Mouse (Mus musculus) heart, postnatal 4 days (tissue): ENCODE measurements at regions not wholly inside any gene's neighbourhood (a gene's known extent, or its start where the extent isn't known, plus 50 kb on each side); places are given as distances from the start of the nearest gene placed in this dataset.
A peak's percentile ranks its signal among the peaks of the same experiment; 100 is the strongest.

Experiments used
- DNase-seq: peaks from one replicate; pipeline ENCODE4 v3.0.0; 2021

- DNase-seq: no peak
These were observed 105.2 kb downstream of the 1810010D01Rik start for GRCm38 (mm10) chr7:145102692-145103091.

GRCm38 (mm10) chr7:145102216-145102615 lies 105.7 kb downstream of the 1810010D01Rik start:
- DNase-seq: peak; percentile 78

DNA sequence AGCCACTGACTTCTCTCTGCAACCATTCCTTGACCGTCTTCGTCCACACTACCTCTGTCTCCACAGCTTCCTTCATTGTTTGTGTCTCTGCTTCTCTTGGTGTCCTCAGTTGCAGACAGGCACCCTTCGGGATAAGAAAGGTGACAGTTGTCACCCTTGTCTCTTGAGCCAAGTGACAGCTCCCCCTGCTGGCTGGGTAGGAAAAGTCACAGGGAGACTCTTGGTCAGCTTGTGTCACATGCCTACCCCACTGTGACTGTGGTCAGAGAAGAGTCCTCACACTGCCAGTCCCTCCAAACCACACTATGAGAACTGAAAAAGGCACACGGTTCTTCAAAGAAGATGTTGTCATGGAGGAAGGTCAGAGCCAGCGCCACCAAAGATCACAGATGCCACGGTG lies 109.6 kb downstream of the 1810010D01Rik start:
- no peak for DNase-seq

- peak; percentile 33 for DNase-seq
These were observed 113.8 kb downstream of the 1810010D01Rik start for GRCm38 (mm10) chr7:145094134-145094526.

DNA sequence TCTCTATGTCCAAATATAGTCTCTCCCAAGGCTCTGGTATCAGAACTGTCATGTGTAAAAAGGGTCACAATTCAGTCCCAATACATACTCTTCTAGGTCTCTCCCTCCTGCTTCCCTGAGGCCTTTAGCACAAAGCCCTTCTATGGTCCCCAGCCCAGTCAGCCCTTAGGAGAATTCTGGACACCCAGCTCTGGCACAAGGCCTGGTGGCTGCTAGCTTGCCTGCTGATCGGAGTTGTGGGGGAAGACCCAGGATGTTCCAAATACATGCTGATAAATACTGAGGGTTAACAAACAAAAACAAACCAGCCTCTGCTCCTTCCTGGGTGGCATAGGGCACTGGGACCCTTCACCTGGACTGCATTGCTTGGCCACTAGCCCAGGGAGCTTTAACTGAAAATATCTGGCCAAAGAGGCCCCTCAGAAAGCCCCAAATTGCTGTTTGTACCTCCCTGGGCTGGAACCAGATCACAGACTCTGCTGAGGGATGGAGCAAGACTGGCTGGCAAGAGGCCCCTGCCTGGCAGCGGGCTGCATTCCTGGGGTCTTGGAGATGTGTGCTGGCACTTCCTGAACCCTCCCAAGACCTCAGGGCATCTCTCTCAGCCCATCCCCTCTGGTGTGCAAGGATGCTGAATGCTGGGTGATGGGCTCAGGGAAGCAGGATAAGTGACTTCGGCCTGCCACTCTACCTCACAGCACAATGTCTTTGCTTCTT lies 114.3 kb downstream of the 1810010D01Rik start:
- DNase-seq: no peak

DNA sequence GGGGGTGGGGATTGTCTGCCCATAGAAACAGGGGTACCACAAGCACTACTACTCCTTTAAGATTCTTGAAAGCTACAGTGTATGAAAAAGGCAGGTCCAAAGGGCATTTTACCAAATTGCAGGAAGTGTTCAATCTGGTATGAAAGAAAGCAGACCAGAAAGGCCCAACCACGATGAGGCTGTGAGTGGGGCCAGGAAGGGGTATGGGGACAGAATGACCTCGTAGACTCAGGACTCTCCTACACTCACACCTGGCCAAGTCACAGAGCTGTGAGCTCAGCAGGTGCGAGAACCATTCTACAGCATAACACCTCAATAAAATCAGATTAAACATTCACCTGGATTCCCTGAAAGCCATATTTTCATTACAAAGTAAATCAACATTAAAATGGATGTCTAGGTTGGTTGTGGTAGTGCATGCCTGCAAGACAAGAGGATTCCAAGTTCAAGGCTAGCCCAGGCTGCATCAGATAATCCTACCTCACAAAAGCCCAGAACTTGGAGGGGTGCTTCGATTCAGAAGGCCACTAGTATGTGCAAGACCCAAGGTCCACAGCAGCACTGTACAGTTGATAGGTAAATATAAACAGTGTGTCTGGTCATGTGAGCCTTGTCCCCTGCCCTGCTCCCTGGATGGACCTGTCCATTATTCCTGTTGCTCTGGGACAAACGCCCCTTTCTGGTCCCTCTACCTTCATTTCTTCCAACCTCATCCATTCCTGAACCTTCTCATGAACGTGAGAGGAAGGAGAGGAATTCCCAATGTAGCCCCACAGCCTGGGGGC lies 115.3 kb downstream of the 1810010D01Rik start:
- DNase-seq: no peak

- DNase-seq: no peak
These were observed 117.1 kb downstream of the 1810010D01Rik start for GRCm38 (mm10) chr7:145090849-145091248.

GRCm38 (mm10) chr7:145089315-145089721 lies 118.6 kb downstream of the 1810010D01Rik start:
- no peak for DNase-seq

DNA sequence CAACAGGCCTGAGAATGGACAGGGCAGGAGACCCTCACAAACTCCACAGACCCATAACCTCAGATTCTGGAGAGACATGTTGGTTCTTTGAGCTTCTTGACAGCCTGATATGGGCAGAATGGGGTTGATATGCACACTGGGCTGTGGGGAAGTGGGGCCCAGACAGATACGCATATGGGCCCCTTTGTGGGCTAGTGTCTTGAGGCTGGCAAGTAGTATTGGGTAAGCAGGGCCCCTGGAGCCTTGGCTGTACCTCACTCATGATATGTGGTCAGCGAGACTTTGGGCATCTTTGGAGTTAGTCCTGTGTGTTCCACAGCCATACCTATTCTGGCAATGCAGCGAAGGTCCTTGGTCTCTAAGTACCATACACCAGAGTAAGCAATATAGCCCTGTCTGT lies 119.3 kb downstream of the 1810010D01Rik start:
- no peak for DNase-seq

DNA sequence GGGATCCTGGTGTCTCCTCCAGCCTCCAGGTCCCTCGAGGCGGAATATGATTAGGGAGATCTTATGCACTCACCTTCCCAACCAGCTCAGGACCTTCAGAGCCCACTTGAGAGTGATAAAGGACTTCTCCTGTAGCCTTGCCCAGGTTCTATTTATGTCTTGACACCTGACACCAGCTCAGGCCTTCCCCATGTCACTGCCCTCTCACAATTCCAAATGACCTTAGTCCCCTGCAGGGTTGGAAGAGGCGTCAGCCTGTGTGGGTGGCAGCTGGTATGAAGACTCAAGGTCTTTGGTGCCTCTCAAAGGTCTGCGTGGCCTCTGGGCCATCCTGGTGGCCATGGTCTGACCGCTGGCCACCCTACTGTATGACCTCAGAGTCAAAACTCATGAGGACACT lies 120.1 kb downstream of the 1810010D01Rik start:
- DNase-seq: no peak

DNA sequence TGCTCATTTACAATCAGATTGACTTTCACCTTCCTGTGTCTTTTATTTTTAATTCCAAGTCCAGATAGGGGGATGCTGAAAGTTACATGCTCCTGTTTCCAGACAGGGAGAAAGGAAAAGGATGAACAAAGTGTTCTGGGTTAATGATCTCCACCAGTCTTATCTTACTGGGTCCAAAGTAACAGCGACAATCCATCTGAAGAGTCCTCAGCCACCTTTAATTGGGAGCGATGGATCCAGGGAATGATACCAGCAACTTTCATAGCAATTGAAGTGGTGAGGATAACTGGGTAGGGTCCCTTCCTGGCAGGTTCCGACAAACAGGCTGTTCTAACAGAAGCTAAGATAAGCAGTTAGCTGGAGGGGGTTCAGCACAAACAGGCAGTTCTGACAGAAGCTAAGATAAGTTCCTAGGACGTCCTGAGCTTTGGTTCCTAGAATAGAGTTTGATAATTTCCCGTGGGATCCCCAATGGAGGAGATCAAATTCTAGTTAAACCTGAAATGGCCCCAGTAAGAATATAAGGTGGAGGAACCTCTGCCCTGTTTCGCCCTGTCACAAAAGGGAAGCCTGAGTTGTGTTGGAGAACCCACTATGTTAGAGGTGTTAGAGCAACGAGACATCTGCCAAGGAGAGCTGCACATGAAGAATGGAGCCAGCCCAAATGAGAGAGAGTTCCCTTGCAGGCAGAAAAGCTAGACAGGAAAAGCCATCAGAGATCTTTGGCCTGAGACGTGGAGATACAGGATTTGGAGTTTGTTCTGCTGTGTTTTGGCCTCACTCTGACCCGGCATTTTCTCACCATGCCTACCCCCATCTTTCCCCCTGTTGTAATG lies 124.8 kb downstream of the 1810010D01Rik start:
- no peak for DNase-seq

- DNase-seq: peak; percentile 28
These were observed 132.5 kb upstream of the Ccnd1 start for GRCm38 (mm10) chr7:145071996-145072790.

- DNase-seq: no peak
These were observed 131.8 kb upstream of the Ccnd1 start for GRCm38 (mm10) chr7:145071533-145071932.

GRCm38 (mm10) chr7:145067366-145067765 lies 127.6 kb upstream of the Ccnd1 start:
- DNase-seq: no peak

DNA sequence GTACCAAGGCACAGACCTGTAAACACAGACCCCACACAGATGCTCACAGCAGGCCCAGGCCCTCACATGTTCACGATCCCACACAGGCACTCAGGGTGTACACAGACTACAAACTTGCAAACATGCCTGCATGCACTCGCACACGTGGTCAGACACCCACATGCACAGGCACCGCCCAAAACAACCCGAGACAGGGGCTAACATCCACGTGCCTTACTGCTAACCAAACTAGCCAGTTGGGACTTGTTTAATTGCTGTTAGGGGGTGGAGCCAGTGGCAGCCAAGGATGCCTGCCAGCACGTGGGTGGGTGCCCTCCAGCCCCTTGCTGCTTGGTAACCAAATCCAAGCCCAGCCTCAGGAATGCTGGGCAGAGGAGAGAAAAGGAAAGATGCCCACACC lies 116.6 kb upstream of the Ccnd1 start:
- no peak for DNase-seq

DNA sequence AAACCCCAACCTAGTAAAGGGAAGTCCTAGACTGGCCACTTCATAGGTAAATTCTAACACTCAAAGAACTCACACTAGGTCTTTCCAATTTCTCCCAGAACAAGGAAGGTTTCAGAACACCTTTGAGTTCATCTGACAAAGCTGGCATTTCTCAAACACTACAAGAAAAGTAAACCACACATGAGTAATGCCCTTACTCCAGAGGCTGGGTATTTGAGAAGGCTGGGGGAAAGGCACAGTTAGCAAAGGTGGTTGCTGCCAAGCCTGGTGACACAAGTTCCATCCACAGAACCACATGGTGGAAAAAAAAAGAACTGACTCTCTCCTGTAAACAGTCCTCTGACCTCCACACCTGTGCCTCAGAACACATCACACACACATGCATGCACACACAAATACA lies 111.9 kb upstream of the Ccnd1 start:
- DNase-seq: no peak

DNA sequence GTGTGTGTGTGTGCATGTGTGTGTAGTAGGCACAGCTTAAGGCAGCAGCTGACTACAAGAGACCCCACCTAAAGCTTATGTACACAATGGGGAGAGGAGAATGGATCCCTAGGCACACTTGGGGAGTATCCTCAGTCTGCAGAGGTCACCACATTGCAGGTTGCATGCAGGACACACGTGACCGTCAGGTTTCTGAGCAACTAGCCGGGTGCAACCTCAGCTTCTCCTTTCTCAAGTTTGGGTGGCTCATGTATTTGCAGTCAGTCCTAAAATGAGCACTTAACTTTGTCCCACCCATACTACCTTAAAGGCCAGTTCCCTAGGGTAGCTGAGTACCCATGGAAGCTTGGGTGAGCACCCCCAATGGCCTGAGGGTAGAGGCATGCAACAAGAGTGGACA lies 111.0 kb upstream of the Ccnd1 start:
- no peak for DNase-seq

DNA sequence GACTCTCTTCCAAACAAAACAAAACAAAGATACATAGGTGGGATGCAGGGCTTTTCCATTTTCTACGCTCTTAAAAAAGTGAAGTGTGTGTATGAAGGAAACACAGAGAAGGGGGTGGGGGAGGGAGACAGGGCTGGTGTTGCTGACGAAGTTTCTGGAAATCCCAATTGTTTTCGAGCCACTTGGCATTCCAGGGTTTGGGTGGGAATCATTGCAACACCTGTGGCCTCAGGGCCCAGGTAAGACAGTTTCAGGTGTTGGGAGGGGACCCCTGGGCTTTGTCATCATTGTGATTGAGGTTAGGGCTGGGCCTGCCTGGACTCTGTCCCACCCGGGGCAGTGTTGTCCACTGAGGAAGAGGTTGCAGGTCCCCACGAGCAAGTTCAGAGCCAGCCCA lies 108.8 kb upstream of the Ccnd1 start:
- DNase-seq: no peak

DNA sequence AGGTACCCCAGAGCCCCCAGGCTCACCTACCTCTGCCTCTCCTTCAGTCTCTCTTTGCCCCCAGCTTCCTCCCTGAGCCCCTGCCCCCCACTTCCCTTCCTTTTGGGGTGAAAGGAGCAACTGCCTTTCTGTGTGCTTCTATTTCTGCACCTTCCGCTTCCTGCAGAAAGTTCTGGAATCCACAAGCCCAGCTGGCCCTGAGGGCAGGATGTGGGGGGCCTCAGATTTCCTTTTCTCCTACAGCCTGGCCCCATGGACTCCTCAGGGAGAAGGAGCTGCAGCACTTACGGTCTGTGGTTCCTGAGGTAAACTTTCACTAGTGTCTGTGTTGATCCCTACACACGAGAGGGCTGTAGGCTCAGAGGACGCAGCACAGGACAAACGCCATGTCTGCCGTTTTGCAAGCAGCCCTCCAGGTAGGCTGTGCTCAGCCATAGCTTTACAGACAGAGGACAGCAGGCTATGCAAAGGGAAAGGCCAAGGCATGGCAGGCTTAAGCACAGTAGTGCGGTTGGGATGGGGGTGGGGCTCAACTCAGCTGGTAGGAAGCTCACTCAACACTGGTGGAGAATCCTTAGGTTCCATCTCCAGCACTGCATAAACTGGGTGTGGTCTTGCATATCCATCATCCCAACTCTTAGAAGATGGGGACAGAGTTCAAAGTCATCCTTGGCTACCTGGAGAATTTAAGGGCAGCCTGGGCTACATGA lies 108.2 kb upstream of the Ccnd1 start:
- peak; percentile 37 for DNase-seq

GRCm38 (mm10) chr7:145045230-145045629 lies 105.5 kb upstream of the Ccnd1 start:
- DNase-seq: no peak

- no peak for DNase-seq
These were observed 103.9 kb upstream of the Ccnd1 start for GRCm38 (mm10) chr7:145043455-145044149.
